Mouse (Mus musculus) liver, adult (tissue): ENCODE data around the gene Zfp58.

Experiments used
- GATA4 ChIP-seq: IDR thresholded peaks from 2 replicates; pipeline ENCODE4 v1.6.1; 2014; ENCODE audit warnings: mild to moderate bottlenecking, low read length; ENCODE audit not compliant: insufficient replicate concordance

Gene Zfp58

DNA sequence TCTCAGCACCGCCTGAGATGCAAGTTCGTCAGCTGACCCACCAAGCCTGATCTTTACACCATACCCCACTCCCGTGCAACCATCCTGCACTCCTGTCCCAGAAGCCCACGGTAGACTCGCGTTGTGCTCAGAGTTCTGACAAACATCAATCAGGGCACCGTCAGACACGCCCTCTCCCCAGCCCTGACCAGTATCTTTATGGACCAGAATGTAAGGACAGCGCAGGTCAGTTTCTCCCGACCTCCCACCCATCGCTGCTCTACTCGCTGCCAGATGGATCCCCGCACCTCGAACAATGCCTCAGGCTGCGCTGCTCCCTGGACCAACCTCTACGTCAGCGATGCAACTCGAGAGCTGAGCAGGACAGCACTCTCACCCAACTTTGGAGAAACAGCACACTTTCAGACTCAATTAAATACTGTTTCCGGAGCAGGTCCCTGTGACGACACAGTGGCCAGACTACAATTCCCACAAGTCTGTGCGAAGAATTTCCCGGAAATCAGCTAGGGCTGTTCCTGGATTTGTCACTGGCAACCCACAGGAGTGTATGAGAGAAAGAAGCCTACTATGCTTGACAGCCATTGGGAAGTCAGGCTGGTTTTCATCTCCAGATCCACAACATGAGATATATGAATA is at the start of gene Zfp58:
Gene Zfp58 (minus strand): TSS at position 472 of the 636 bp plus-strand sequence.
- TF ChIP-seq GATA4, result no peak

GRCm38 (mm10) chr13:67545941-67546340 is 45.6 kb upstream of the Zfp58 start:
- no peak for TF ChIP-seq GATA4

DNA sequence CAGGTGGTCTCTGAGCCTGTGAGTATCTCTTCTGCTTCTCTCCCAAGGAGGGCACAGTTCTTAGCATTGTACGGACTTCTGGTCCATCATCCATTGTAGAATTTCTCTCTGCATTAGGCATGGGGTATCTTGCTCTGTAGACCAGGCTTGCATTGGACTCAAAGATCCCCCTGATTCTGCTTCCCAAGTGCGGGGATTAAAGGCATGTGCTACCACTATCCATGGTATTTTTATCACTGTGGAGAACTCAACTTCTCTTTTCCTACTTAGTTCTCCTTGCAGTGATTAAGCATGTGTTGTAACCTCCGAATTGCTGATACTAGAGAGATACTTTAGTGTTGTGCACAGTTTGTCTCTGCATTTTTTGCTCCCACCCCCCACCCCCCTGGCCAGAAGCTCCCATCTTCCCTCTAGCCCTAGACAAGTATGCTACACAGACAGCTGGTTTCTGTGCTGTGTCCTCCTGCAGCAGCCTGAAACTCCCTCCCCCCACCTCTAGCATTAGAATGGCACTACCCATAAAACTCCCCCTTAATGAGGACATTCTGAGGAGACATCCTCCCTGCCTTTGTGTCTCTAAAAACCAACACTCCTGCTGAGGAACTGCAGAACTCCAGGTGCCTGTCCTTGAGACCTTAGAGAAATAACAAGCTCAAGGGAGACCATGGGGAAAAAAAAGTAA is 26.8 kb upstream of the Zfp58 start:
- no peak for TF ChIP-seq GATA4

DNA sequence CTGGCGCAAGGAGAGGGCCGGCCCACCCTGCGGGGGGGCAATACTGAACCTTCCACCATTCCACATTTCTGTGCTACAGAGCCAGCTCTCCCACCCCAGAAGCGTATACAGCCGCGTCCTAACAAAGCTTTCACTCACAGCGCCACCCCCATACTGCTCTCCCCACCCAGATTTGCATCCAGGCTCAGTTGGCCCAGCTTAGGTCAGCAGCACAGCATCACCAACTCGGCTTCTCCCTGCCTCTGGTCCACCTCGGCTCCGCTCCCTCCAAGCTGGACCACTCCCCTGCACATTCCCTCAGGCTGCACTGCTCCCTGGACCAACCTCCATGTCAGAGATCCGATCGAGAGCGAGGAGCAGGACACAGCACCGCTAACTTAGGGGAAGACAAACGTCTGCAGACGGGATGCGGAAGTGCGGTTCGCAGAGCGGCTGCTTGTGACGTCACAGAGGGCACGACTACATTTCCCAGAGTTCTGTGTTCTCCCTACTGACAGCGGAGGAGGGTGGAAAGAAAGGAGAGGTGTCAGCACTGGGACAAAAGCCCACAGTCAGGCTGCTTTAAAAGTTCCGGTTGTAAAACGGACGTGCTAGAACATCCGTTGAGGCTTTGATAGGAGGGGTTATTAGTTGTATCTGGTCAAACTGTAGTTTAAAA is 25.5 kb upstream of the Zfp58 start, which contains the start of the genes Gm26965 and Zfp87:
Gene Gm26965 (minus strand): TSS at position 399 of the 658 bp plus-strand sequence.
Gene Zfp87 (minus strand): TSS at position 425 of the 658 bp plus-strand sequence.
- no peak for TF ChIP-seq GATA4

DNA sequence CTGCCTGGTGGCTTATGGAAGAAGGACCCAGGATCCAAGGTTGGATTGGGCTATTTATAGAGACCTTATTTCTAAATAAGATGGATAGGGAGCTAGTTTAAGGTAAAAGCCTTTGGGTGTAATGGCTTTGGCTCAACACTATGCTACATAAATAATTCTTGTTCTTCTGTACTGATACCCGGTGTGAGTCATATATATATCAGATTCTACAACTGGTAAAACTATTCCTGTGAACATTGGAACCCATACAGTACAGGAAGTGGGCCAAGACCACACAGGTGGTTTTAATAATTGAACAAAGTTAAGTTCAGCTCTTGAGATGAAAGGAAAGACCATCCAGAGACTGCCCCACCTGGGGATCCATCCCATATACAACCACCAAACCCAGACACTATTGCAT is 553 bp upstream of the Zfp58 start:
- no peak for TF ChIP-seq GATA4

DNA sequence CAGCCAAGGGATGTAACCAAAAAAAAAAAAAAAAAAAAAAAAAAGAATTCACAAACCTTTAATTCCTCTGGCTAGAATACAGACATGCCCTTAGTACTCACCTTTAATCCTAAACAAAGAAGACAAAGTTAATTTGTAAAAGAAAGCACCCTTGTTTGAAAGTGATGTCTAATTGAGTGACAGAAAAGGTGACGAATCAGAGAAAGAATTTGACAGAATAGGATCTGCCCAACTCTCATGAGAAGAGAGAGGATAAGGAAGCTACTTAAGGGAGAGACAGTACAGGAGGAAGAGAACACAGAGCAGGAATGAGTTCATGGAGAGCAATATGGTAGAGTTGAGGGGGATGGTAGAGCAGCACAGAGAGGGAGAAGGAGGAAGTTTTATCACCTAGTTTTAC is 4.7 kb downstream of the Zfp58 start:
- TF ChIP-seq GATA4, result no peak

DNA sequence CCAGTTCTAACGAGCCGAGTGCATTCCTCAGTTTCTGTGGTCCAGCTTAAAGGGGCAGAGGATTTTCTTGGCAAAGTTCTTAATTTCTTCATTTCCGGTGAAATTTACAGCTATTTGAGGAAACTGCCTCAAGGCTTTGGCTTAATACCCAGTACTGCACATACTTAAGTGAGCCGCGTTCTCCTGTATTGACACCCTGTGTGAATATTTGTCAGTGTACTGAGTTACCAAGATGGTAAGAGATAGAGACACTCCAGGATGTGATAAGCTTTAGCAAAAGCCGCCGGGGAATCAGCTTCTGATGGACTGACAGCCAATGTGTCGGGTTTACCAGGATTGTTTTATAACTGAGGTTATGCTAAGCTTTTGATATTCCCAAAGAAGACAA is 15.9 kb downstream of the Zfp58 start:
- no peak for TF ChIP-seq GATA4

DNA sequence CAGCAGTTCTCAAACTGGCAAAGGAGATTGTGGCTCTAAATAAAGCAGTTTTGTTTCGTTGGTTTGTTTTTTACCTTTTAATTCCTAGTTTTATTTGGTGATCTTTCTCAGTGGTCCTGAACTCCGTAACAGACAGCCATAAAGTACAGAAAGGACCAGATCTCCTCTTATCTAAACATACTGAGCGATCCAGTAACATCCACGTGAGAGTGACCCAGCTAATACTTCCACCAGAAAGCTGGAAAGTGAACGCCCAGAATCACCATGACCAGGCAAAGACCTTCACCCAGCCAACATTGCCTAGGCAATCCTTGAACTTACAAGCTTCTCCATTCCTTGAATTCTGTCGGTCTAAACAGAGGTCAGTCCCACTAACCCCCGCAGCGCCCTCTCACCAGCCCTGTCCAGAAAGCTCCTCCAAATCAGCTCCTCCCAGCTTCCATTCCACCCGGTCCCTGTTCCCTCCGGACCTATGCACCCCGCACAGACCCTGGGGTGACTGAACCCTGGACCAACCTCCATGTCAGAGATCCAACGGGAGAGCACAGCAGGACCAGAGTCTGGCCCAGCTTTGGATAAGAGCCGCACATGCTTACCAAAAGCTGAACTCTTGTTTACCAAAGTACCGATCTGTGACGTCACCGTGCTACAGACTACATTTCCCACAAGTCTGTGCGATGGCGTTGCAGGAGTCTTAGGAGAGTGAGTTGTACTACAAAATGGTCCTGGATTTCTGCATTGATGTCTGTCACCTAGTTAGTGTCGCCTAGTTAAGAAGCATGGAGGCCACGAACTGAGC is 16.5 kb downstream of the Zfp58 start, which contains the start of gene Zfp874b:
Gene Zfp874b (minus strand): TSS at position 634 of the 799 bp plus-strand sequence.
- no peak for TF ChIP-seq GATA4

GRCm38 (mm10) chr13:67481528-67481927 is 18.8 kb downstream of the Zfp58 start:
- TF ChIP-seq GATA4, result no peak

GRCm38 (mm10) chr13:67469274-67469673 is 31.1 kb downstream of the Zfp58 start:
- no peak for TF ChIP-seq GATA4

- TF ChIP-seq GATA4, result no peak
Observed at GRCm38 (mm10) chr13:67452021-67452309, 48.4 kb downstream of the Zfp58 start.

GRCm38 (mm10) chr13:67451172-67452020 is 49.0 kb downstream of the Zfp58 start, which contains the start of gene Zfp874a:
Gene Zfp874a, minus strand, starts transcription at chr13:67451624.
- peak; percentile 49; the same call in 1 of the 2 replicates for TF ChIP-seq GATA4
